Mouse (Mus musculus) adrenal gland, postnatal 14 days (tissue): Measurements from ENCODE around the gene Lyve1. TPM values are rescaled to one million over a fixed set of nuclear protein-coding genes. Genes with fewer than 3 reads are reported as not detected.
A peak's percentile ranks its signal among the peaks of the same experiment; 100 is the strongest.

Source experiments
- DNase-seq: peaks from one replicate; pipeline ENCODE4 v3.0.0; 2021; ENCODE audit warnings: mixed read lengths
- microRNA-seq, 2 experiments: library from miRNA; unstranded; fragments of <30 nt; microRNA quantifications; one replicate each; pipeline ENCODE4 v1.2.0; 2021
- total RNA-seq: library from RNA; stranded (reverse); gene quantifications from 2 replicates; pipeline ENCODE4 v1.2.3, GENCODE M21; 2021

The Lyve1 gene
- total RNA-seq, 1 experiment from 2014 or later = 13.2 TPM

DNA sequence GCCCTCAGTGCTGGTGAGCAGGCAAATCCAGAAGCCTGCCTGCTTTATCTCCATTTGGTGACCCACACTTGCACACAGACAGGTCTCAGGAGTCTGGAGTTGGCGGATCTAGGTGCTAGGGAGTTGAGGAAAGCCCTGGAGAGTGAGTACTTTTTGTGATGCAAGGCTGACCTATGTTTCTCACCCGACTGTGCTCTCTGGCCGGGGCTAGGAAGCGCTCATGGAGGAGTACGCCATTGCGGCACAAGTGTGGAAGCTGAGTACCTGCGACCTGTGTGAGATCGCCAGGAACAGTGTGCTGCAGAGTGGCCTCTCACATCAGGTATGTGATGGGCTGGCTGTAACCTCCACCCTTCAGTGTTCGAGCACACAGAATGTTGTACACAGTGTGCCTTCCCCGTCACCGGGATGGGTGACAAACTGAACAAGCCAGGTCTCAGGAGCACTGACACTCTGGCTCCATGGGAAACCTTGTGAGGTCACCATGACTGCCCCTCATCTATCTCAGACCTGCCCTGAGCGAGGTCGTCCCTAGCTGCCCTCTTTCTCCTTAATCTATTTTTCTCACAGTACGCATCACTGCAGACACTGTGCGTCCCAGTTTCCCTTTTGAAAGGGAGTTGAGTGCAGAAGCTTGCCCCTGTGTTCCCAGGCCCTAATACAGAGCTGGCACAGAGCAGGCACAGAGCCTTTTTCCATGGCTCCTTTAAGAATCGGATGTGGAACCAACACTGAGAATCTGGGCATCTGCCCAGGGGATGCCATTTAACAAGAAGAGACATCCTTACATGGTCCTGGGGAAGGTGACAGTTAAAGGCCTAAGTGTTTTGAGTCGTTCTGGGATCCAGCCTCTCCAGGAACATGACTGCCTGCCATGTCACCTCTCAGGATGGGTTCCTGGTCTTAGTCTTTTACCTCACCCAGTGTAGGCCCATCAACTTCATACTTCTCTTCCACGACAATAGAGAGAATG, 53.2 kb downstream of the Lyve1 start:
- DNase-seq = no peak

GRCm38 (mm10) chr7:110808962-110809361, 54.1 kb downstream of the Lyve1 start:
- no peak for DNase-seq

DNA sequence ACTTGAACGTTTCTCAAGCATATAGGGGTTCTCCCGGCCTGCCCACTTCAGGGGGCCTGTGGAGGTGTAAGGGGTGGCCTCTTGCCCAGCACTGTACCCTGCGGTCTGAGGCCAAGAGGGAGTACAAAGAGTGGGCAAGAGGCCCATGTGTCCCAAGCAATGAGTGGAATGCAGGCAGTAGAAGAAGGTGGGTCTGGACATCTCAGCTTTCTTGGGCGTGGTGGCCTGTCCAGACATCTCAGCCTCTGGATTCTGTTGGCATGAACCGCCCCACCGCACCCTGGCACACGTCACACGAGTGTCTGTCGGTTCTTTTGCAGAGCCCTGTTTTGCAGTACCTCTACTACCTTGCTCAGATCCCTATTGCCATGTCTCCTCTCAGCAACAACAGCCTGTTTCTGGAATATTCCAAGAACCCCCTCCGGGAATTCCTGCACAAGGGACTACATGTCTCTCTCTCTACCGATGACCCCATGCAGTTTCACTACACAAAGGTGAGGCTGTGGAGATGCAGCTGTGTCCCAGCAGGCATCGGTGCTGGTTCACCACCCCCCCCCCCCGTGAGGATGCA, 55.5 kb downstream of the Lyve1 start:
- DNase-seq = no peak

- peak; percentile 76 for DNase-seq
These were observed 58.8 kb downstream of the Lyve1 start for GRCm38 (mm10) chr7:110804266-110804665.

DNA sequence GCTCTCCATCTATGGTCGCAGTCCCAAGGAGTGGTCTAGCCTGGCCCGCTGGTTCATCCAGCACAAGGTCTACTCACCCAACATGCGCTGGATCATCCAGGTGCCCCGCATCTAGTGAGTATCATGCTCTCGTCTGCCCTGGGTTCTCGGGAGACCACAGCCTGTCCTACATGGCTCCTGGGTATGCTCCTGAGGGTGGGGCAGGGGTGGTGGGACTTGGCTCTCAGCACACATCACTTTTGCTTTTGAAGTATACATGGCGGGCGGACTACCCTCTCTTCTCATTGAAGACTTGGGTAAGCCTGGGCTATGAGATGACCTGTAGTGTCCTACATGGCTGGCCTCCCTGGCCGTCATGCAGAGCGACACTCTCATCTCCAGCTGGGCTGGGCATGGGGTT, 59.9 kb downstream of the Lyve1 start:
- DNase-seq = no peak

DNA sequence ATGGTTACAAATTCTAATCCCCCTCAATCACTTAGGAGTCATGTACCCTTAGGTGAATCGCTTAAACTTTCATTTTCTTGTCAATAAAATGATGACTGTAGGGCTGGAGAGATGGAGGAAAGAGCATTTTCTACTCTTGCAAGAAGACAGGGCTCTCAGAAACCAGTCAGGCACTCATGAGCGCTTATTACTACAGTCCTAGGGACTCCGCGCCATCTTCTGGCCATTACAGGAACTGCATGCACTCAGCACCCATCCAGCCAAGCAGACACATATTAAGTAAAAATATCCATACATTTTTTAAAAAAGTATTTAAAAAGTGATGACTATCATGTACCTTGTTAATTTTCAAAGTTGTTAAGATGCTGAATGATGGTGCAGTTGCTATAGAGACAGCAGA, 62.0 kb downstream of the Lyve1 start:
- DNase-seq = peak; percentile 87

Small RNA genes within 50 kb of the gene (microRNA-seq; reads per million reads assigned to microRNA genes)
- 0 reads per million in 2 experiments for gene Gm47282

Other genes starting within 250 kb of the Lyve1 start
- 51.9 and 52.1 TPM in 2 replicates for gene Sbf2, start 248.3 kb downstream of the Lyve1 start, total RNA-seq
- gene Adm, start 235.6 kb downstream of the Lyve1 start, total RNA-seq = 17.3 and 18.6 TPM in 2 replicates
- 22.9 and 32.8 TPM in 2 replicates for gene Ampd3, start 95.0 kb downstream of the Lyve1 start, total RNA-seq
- 38.8 and 46.1 TPM in 2 replicates for gene Rnf141, start 18.8 kb downstream of the Lyve1 start, total RNA-seq
- 11.6 and 13.0 TPM in 2 replicates for gene Mrvi1, start 119.2 kb upstream of the Lyve1 start, total RNA-seq
- gene Ctr9, start 165.7 kb upstream of the Lyve1 start, total RNA-seq = 42.5 and 45.9 TPM in 2 replicates
- 933 and 946 TPM in 2 replicates for gene Eif4g2, start 219.8 kb upstream of the Lyve1 start, total RNA-seq